Mouse (Mus musculus): ENCODE results near the gene Zbtb45. TPM values are rescaled to one million over a fixed set of nuclear protein-coding genes. Genes with fewer than 3 reads are reported as not detected.

Gene Zbtb45
- polyA plus RNA-seq, 1 experiment from 2014 or later, result 32.8 TPM

- Histone ChIP-seq H3K27ac (ENCODE audit: low read depth, low read length) (no peak overlapping the region), H3K27me3 (ENCODE audit: control insufficient read depth, insufficient read depth, low read length) (peaks cover 8% of the 10 kb centered on the region), H3K9me3 (ENCODE audit: control insufficient read depth, low read length) (no peaks in the 10 kb centered on the region), H3K4me2 (0 out of 2 replicates have a peak overlapping the region, but pooled peaks have one; percentile 11), H3K4me1 (ENCODE audit: control insufficient read depth, insufficient read depth, low read length) (peaks cover 16% of the 10 kb centered on the region), H3K36me3 (ENCODE audit: control insufficient read depth, insufficient read depth, low read length) (peaks cover 10% of the 10 kb centered on the region; the same call in 1 of the 2 replicates), H3K9ac (ENCODE audit: low read length) (peak overlapping the region; percentile 12; the same call in 1 of the 2 replicates), H3K4me3 (ENCODE audit: low read depth, low read length) (peak overlapping the region; percentile 7; the same call in 1 of the 2 replicates)
- ATAC-seq (ENCODE audit: low FRiP score), result no peak
- WGBS, result 36% methylated on average over 57 of the region's 57 CpGs
- DNase-seq (ENCODE audit: low spot score, missing footprints), result no peak
These were observed 2.3 kb downstream of the Zbtb45 start for GRCm38 (mm10) chr7:13007341-13008092.

GRCm38 (mm10) chr7:13006531-13006930, 3.3 kb downstream of the Zbtb45 start:
- Histone ChIP-seq H3K4me2 (no peak overlapping the region), H3K27ac (ENCODE audit: low read depth, low read length) (no peak overlapping the region), H3K36me3 (ENCODE audit: control insufficient read depth, insufficient read depth, low read length) (peaks cover 10% of the 10 kb centered on the region; the same call in 1 of the 2 replicates), H3K9ac (ENCODE audit: low read length) (no peak overlapping the region), H3K4me1 (ENCODE audit: control insufficient read depth, insufficient read depth, low read length) (peaks cover 16% of the 10 kb centered on the region), H3K9me3 (ENCODE audit: control insufficient read depth, low read length) (no peaks in the 10 kb centered on the region), H3K27me3 (ENCODE audit: control insufficient read depth, insufficient read depth, low read length) (peaks cover 8% of the 10 kb centered on the region), H3K4me3 (ENCODE audit: low read depth, low read length) (no peak overlapping the region)
- WGBS, result 87% methylated on average over 10 of the region's 10 CpGs
- no peak for DNase-seq (ENCODE audit: low spot score, missing footprints)
- no peak for ATAC-seq (ENCODE audit: low FRiP score)

- H3K4me1 ChIP-seq (ENCODE audit: control insufficient read depth, insufficient read depth, low read length), result peaks cover 16% of the 10 kb centered on the region
- no peak overlapping the region for H3K4me2 ChIP-seq
- 84% methylated on average over 17 of the region's 17 CpGs for WGBS
- H3K9ac ChIP-seq (ENCODE audit: low read length), result no peak overlapping the region
- no peak overlapping the region for H3K27ac ChIP-seq (ENCODE audit: low read depth, low read length)
- no peak overlapping the region for H3K4me3 ChIP-seq (ENCODE audit: low read depth, low read length)
- ATAC-seq (ENCODE audit: low FRiP score), result no peak
- H3K36me3 ChIP-seq (ENCODE audit: control insufficient read depth, insufficient read depth, low read length), result peaks cover 10% of the 10 kb centered on the region; the same call in 1 of the 2 replicates
- H3K9me3 ChIP-seq (ENCODE audit: control insufficient read depth, low read length), result no peaks in the 10 kb centered on the region
- peaks cover 8% of the 10 kb centered on the region for H3K27me3 ChIP-seq (ENCODE audit: control insufficient read depth, insufficient read depth, low read length)
- no peak for DNase-seq (ENCODE audit: low spot score, missing footprints)
These were observed 3.8 kb downstream of the Zbtb45 start for GRCm38 (mm10) chr7:13006011-13006410.

GRCm38 (mm10) chr7:13003380-13003779, 6.5 kb downstream of the Zbtb45 start:
- Histone ChIP-seq H3K27ac (ENCODE audit: low read depth, low read length) (no peak overlapping the region), H3K4me3 (ENCODE audit: low read depth, low read length) (no peak overlapping the region), H3K9ac (ENCODE audit: low read length) (no peak overlapping the region), H3K4me2 (no peak overlapping the region), H3K9me3 (ENCODE audit: control insufficient read depth, low read length) (no peaks in the 10 kb centered on the region), H3K36me3 (ENCODE audit: control insufficient read depth, insufficient read depth, low read length) (peaks cover 10% of the 10 kb centered on the region; the same call in 1 of the 2 replicates), H3K4me1 (ENCODE audit: control insufficient read depth, insufficient read depth, low read length) (peaks cover 7% of the 10 kb centered on the region), H3K27me3 (ENCODE audit: control insufficient read depth, insufficient read depth, low read length) (peaks cover 8% of the 10 kb centered on the region)
- 73% methylated on average over 5 of the region's 5 CpGs for WGBS
- DNase-seq (ENCODE audit: low spot score, missing footprints), result no peak
- no peak for ATAC-seq (ENCODE audit: low FRiP score)

GRCm38 (mm10) chr7:13001584-13001983, 8.2 kb downstream of the Zbtb45 start:
- Histone ChIP-seq H3K4me3 (ENCODE audit: low read depth, low read length) (no peak overlapping the region), H3K9me3 (ENCODE audit: control insufficient read depth, low read length) (no peaks in the 10 kb centered on the region), H3K9ac (ENCODE audit: low read length) (no peak overlapping the region), H3K36me3 (ENCODE audit: control insufficient read depth, insufficient read depth, low read length) (peaks cover 6% of the 10 kb centered on the region; the same call in 1 of the 2 replicates), H3K4me1 (ENCODE audit: control insufficient read depth, insufficient read depth, low read length) (no peaks in the 10 kb centered on the region), H3K27me3 (ENCODE audit: control insufficient read depth, insufficient read depth, low read length) (no peaks in the 10 kb centered on the region), H3K27ac (ENCODE audit: low read depth, low read length) (no peak overlapping the region), H3K4me2 (no peak overlapping the region)
- no peak for ATAC-seq (ENCODE audit: low FRiP score)
- no peak for DNase-seq (ENCODE audit: low spot score, missing footprints)
- WGBS, result 77% methylated on average over 1 of the region's 1 CpGs

- DNase-seq (ENCODE audit: low spot score, missing footprints), result no peak
- H3K4me3 ChIP-seq (ENCODE audit: low read depth, low read length), result no peak within 1 kb of the TSS
- no peak for ATAC-seq (ENCODE audit: low FRiP score)
- WGBS, result 82% methylated on average over 3 of the region's 3 CpGs
- no peaks in the 10 kb centered on the region for H3K4me1 ChIP-seq (ENCODE audit: control insufficient read depth, insufficient read depth, low read length)
- H3K9ac ChIP-seq (ENCODE audit: low read length), result no peak within 1 kb of the TSS
- H3K9me3 ChIP-seq (ENCODE audit: control insufficient read depth, low read length), result no peaks in the 10 kb centered on the region
- H3K27ac ChIP-seq (ENCODE audit: low read depth, low read length), result no peak within 1 kb of the TSS
- no peaks in the 10 kb centered on the region for H3K36me3 ChIP-seq (ENCODE audit: control insufficient read depth, insufficient read depth, low read length)
- H3K27me3 ChIP-seq (ENCODE audit: control insufficient read depth, insufficient read depth, low read length), result no peaks in the 10 kb centered on the region
- H3K4me2 ChIP-seq, result no peak within 1 kb of the TSS
These were observed 11.0 kb downstream of the Zbtb45 start, which contains the start of gene Trim28 for GRCm38 (mm10) chr7:12998851-12999250. Trim28 (plus strand) TSS chr7:12999114.

GRCm38 (mm10) chr7:12998053-12998452, 11.8 kb downstream of the Zbtb45 start, which contains the start of gene Slc27a5:
Slc27a5 (minus strand) TSS chr7:12998192.
- H3K4me2 ChIP-seq, result no peak within 1 kb of the TSS
- ATAC-seq (ENCODE audit: low FRiP score) (no peak), DNase-seq (ENCODE audit: low spot score, missing footprints) (no peak)
- H3K9me3 ChIP-seq (ENCODE audit: control insufficient read depth, low read length), result no peaks in the 10 kb centered on the region
- no peak within 1 kb of the TSS for H3K27ac ChIP-seq (ENCODE audit: low read depth, low read length)
- no peak within 1 kb of the TSS for H3K4me3 ChIP-seq (ENCODE audit: low read depth, low read length)
- 80% methylated on average over 5 of the region's 5 CpGs for WGBS
- H3K36me3 ChIP-seq (ENCODE audit: control insufficient read depth, insufficient read depth, low read length), result no peaks in the 10 kb centered on the region
- no peaks in the 10 kb centered on the region for H3K4me1 ChIP-seq (ENCODE audit: control insufficient read depth, insufficient read depth, low read length)
- no peak within 1 kb of the TSS for H3K9ac ChIP-seq (ENCODE audit: low read length)
- H3K27me3 ChIP-seq (ENCODE audit: control insufficient read depth, insufficient read depth, low read length), result no peaks in the 10 kb centered on the region

- no peaks in the 10 kb centered on the region for H3K4me1 ChIP-seq (ENCODE audit: control insufficient read depth, insufficient read depth, low read length)
- no peak overlapping the region for H3K4me2 ChIP-seq
- DNase-seq (ENCODE audit: low spot score, missing footprints) (no peak), ATAC-seq (ENCODE audit: low FRiP score) (no peak)
- H3K9me3 ChIP-seq (ENCODE audit: control insufficient read depth, low read length), result no peaks in the 10 kb centered on the region
- no peak overlapping the region for H3K4me3 ChIP-seq (ENCODE audit: low read depth, low read length)
- H3K9ac ChIP-seq (ENCODE audit: low read length), result no peak overlapping the region
- H3K36me3 ChIP-seq (ENCODE audit: control insufficient read depth, insufficient read depth, low read length), result no peaks in the 10 kb centered on the region
- no peaks in the 10 kb centered on the region for H3K27me3 ChIP-seq (ENCODE audit: control insufficient read depth, insufficient read depth, low read length)
- 74% methylated on average over 5 of the region's 5 CpGs for WGBS
- H3K27ac ChIP-seq (ENCODE audit: low read depth, low read length), result no peak overlapping the region
These were observed 12.6 kb downstream of the Zbtb45 start for GRCm38 (mm10) chr7:12997230-12997629.

GRCm38 (mm10) chr7:12995862-12996261, 14.0 kb downstream of the Zbtb45 start:
- ATAC-seq (ENCODE audit: low FRiP score) (no peak), DNase-seq (ENCODE audit: low spot score, missing footprints) (no peak)
- Histone ChIP-seq H3K36me3 (ENCODE audit: control insufficient read depth, insufficient read depth, low read length) (no peaks in the 10 kb centered on the region), H3K27ac (ENCODE audit: low read depth, low read length) (no peak overlapping the region), H3K4me1 (ENCODE audit: control insufficient read depth, insufficient read depth, low read length) (no peaks in the 10 kb centered on the region), H3K9me3 (ENCODE audit: control insufficient read depth, low read length) (no peaks in the 10 kb centered on the region), H3K9ac (ENCODE audit: low read length) (no peak overlapping the region), H3K4me3 (ENCODE audit: low read depth, low read length) (no peak overlapping the region), H3K27me3 (ENCODE audit: control insufficient read depth, insufficient read depth, low read length) (no peaks in the 10 kb centered on the region), H3K4me2 (no peak overlapping the region)

All from midbrain, embryonic 11.5 days (tissue).